Mouse (Mus musculus) erythroid progenitor cell, adult 5-6 weeks (primary cell): ENCODE measurements at regions not wholly inside any gene's neighbourhood (a gene's known extent, or its start where the extent isn't known, plus 50 kb on each side); places are given as distances from the start of the nearest gene placed in this dataset.

ENCODE experiments used
- ATAC-seq: replicated peaks from 2 replicates; pipeline ENCODE4 v1.8.0; 2016; ENCODE audit warnings: moderate number of reproducible peaks, mild to moderate bottlenecking, moderate TSS enrichment, inconsistent platforms; ENCODE audit not compliant: poor library complexity, low FRiP score, severe bottlenecking

DNA sequence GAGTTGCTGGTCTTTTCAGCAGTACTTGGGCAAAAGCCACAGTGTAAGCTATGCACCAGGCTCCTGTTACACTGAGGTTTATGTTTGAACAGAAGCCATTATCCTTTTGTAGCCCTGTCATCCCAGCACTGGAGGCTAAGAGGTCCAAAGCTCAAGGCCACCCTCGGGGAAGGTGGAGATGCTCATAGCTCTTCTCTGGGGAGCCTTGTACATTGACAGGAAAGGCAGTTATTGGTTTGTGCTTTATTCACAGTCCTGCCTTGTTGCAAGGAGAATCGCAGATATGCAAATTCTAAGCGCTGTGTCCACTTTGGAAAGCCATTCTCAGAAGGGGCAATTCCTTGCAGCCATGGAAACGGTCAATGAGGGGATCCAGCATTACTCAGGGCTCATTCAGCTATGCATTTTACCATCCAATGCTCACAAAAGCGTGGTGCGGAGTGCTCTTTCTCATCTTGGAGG, 84.4 kb upstream of the Egln3 start:
- no peak for ATAC-seq

DNA sequence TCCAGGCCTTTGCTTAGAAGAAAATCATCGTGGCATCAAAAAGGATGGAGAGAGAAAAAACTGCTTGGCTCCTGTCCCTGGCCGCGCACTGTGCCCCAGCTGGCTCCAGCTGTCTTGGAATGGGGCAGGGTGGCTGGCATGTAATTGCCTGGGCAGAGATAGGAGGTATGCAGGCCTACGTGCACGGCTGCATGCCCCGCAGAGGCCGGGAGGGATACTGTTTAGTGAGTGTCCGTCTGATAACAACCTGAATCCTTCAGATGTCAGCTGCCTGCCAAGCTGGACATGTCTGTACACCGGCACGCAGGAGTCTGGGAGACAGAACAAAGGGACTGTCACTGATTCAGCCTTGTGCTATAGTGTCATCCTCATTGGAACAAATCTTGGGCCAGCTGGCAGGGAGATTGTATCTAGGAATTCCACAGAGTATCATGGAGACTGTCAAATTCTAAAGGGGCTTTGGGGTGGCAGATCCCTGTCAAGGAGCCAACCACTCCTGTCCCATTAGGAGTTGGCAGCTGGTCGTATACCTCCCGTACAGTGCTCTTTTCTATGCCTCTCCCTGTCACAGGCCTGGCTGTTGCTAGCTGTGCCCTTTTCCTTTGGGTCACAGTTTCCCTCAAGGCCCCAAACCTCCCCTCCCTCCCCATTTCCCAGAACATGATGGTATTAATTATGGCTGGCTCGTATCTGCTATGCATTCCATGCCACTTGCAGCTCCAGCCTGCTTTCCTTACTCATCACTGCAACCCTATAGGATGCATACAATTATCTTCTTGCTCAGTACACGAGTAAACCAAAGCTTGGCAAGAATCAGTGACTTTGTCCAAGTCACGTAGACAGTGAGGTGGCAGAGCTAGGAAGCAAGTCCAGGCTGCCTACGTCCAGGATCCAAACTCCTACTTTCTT, 83.5 kb upstream of the Egln3 start:
- ATAC-seq = no peak

DNA sequence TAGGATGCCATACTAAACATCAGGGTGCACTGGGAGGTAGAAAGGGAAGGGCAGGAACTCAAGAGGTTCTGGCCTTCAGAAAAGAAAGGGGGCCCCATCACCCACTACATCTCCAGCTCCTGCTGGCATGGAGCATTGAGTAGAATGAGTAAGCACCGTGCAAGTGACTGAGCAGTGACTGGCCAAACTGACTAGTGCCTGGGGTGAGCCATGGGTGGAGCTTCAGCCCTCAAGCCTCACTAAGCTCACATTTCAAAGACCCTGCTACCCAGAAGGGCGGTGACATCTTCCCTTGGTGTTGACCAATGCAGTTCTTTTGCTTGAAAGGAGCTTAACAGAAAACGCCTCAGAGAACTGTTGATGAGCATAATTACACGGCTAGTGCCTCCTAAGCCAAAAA, 80.0 kb upstream of the Egln3 start:
- ATAC-seq = no peak

DNA sequence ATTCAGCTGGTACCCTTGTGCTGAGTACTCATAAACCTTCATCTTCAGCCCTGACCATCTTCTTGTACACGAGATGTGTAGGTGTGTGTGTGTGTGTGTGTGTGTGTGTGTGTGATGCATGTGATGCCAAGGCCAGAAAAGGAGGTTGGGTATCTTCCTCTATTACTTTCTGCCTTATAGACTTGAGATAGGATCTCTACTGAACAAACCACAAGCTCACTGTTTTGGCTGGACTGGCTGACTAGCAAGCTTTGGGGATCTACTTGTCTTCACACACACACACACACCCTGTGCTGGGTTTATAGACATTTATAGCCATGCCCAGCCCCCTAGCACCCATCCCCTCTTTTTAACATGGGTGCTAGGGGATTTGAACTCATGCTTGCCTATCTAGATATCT, 79.4 kb upstream of the Egln3 start:
- ATAC-seq = no peak

DNA sequence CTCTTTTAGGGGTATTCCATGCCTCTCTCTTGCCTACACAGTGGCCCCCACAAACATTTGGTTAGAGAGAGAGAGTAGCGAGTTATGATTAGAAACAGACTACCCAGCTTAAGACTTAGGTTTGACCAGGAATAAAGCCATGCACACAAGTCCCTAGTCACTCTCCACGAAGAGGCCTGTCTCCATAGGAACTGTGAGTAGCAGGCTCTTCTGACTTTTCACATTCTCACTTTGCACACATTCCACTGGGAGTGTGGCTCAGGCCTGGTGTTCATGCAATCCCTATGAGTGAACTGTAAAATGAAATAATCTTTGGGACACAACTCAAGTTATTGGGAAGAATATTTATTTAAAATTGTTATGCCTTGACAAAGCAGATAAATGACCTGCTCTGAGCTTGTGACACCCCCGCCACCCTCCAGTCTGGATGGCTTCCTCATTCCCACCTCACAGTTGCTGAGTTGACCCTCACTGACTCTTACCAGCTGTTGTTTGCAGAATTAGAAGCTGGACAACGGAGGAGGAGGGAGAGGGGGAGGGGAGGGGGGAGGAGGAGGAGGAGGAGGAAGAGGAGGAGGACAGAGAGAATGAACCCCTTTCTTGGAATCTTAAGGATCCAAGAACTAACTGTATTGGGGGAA, 78.7 kb upstream of the Egln3 start:
- ATAC-seq = no peak

DNA sequence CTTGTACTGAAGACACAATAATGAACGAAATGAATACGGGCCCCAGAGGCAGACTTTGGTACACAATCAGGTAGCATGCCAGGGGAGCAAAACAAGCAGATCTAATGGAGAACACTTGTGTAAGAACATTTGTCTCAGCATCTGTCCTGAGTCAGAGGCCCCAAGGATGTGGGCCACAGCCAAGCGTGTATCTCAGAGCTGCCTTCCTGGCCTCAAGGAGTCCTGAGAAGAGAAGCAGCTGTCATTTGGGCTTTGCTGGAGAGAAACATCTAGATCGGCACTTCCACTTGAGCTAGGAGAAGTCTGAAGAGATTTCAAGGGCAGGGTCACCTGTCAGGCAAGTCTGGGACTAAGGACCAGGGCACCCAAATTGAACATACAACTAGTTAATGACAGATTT, 76.8 kb upstream of the Egln3 start:
- no peak for ATAC-seq

DNA sequence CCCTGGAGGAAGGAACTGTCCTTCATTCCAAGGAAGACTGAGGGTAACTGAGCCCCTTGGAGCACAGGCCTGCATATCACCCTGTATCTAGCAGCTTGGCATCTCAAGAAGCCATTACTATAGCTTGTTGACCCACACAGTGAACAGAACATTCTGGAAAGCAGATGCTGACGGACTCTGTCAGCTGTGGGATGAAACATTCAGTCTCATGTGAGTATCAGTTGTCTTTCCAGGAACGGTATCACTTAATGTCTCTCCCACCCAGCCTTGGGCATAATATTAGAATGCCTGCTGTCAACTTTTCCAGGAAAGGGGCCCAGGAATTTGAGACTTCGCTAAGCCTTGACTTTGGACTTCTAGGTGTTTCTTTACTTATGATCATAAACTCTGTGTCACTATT, 76.3 kb upstream of the Egln3 start:
- ATAC-seq = no peak

DNA sequence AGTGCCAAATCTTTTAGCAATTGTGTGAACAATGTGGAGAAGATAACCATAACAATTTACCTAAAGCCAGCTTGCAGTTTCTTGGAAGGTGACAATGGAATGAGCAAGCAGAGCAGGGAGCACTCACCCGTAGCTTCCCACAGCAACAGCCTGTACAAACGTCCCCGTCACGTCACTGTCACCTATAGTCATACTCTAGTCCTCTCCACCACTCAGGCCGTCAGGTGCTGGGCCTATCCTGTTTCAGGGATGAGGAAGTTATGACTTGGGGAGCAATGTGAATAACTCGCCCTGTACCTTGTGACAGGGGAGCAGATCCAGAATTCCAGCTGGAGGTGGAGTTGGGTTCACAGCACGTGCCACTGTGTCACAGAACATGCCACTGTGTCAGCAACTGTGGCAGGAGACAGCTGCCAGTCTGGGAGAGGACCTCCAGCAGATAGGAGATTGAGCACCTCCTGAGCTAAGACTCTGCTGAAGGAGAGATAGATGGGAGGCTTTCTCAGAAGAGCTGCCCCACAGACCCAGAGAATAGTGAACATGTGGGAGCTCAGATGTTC, 73.4 kb upstream of the Egln3 start:
- no peak for ATAC-seq

DNA sequence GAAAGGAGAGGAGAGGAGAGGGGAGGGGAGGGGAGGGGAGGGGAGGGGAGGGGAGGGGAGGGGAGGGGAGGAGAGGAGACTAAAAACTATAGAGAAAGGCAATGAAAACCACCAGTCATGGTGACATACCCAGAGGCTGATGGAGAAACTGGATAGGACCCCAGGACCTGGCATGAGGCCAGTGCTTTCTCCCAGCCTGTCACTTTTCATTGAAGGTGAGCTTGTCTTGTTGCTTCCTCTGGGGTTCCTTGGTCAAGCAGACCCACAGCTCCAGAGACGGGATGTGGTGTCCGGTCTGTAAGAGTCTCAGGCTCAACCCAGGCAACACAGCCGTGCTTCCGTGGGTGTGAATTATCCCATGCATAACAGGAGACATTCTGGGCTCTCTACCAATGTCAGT, 69.8 kb upstream of the Egln3 start:
- ATAC-seq = no peak

DNA sequence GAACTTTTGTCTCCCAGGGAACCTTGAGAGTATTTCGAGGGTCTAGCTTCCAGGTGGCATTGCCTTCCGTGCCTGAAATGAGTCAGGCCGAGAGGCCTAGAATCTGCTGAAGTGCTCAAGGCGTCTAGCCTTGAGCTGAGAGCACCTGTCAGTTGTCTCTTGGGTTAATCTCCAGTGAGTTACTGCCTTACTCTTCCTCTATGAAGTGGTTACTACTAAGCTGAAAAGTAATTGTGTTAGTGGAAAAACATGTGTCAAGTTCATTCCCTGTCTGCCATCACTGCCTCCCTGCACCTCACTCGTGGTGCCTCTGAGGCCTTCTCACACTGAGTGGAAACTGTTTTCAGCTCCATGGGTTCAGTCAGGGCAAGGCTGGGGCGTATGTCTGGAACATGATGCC, 69.0 kb upstream of the Egln3 start:
- no peak for ATAC-seq

DNA sequence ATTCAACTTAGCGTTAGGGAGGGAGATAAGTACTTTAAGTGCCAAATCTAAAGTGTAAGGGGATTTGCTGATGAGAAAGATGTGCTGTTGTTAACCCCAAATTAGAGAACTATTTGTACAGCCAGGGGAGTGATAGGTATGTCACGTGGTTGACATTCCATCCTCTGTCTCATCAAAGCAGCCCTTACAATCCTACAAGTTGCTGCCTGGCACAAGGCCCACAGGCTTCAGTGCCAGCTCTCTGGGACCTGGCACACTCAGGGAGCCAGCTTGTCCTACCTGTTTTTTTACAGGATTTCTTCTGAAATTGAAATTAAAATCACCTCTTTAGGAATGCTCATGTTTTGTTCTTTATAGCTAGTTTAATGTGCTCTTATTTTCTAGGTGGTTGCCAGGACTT, 68.6 kb upstream of the Egln3 start:
- ATAC-seq = no peak

DNA sequence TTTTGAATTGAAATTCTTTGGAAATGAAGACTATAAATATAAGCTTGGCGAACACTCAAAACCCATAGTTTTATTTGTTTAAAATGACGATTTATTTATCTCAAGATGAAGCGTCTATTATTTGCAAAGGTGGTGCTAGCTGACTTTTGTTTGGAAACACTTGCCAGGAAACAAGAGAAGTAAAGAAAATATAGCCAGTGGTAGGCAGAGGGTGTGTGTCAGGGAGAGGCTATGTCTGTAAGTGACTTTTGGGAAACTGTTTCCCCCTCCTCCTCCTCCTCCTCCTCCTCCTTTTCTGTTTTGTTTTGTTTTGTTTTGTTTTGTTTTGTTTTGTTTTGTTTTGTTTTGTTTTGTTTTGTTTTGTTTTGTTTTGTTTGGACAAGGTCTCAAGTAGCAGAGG, 62.2 kb upstream of the Egln3 start:
- ATAC-seq = no peak

DNA sequence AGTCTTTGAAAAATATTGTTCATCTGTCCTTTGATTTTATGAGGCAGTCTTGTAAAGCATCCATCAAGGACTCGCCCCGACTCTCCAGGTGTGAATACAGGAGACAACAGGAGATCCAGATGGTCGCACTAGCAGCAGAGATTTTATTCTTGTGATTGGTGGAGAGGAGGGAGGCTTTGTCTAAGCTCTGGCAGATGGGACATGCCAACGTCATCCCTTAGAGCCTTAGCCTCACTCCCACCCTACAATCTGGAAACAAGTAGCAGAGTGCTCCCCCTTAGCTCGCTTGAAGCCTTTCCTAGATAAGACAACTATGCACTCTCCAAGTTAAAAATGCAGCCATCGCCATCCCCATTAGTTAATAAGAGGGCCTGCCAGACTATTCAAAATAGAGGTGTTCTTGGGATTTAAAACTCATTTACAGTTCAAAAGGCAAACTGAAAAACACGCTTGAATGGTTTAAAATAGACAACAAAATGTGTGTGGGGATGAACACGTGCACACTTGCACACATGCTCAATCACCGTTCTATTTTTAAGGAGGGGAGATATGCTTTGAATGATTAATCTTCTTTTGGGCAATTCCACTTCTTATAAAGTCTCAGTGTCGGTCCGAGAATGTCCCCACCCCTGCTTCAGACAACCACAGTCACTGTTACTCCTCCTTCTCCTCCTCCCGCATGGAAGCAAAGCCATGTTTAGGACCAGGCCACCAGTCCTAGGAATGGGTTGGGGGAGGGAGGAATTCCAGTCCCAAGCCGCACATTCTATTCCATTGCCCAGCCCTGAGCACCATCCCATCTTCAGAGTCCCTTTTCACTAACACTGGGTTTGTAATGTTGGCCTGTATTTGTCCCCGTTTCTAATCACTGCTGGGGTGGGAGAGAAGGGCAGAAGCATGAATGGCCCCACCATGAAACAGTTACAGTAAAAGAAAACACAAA, 61.5 kb upstream of the Egln3 start:
- no peak for ATAC-seq

DNA sequence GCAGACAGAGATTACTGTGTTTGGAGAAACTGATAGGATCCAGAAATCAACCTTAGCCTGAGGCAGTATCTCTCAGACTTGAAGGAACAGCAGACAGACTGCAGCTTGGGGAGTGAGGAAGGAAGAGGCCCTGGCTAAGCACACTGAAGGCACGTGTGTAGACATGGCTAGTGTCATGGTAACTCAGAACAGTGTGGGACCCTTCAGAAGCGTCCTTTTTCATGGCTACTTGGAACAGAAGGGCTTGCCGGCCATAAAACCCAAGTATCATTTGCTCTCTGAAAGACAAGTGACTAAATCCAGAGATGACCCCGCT, 60.7 kb upstream of the Egln3 start:
- no peak for ATAC-seq

DNA sequence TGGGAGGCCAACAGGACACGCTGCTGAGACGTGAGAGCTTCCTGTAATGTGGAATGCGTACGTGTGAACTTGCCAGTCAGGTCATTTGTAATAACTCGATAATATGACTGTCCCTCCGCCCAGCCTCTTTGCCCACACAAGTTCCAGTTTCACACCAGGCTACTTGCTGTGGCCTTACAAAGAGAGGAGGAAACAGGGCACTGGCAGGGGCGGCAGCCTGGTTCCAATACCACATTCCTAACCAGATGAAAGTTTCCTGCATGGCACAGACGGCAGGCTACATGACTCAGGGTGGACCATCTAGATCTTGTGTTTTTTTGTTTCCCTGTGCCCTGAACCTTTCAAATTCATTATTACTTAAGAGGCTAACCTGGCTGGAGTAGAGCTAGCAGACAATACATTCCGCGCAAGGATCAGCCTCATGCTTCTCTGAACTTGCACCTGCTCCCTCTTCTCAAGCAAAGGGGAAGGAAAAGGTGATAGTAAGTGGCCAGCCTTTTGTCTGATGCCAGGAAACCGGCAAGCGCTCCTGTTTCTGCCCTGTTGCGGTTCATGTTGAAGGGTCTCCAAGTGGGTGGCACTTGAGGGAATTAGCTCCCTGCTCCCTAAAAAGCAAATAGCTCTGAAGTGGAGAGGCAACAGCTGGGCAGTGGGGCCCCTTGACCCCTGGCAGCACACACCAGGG, 60.2 kb upstream of the Egln3 start:
- no peak for ATAC-seq

DNA sequence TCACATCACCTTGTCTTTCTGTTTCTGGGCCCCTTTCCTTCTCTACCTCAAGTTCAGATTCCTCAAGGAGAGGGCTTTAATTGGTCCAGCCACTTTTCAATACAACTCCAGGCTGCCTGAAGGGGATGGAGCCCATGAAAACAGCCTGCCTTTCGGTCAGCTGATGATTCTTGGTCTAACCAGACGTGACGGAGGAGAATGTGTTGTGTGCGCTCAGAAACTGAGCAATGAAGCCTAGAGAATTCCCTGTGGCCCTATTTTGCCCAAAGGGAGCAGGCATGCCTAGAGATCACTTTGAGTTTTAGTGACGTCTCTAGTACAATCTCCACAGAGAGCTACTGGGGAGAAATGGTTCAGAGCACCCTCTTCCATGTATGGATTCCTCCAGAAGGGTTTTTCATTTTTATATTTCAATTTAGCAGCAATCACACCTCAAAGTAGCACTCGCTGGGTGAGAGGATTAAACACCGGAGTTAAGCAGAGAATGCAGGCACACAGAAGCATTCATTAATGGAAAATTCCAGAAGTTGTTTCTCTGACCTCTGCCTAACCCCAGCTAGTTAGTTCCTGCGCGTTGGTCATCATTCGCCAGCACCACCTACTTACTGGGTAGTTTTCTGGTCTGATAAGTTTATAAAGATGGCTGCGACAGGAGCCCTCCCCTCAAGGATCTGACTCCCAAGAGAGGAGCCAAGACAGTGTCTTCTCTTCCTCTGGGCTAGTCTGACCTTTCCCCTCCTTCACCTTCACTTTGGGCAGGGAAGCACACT, 58.8 kb upstream of the Egln3 start:
- ATAC-seq = no peak

DNA sequence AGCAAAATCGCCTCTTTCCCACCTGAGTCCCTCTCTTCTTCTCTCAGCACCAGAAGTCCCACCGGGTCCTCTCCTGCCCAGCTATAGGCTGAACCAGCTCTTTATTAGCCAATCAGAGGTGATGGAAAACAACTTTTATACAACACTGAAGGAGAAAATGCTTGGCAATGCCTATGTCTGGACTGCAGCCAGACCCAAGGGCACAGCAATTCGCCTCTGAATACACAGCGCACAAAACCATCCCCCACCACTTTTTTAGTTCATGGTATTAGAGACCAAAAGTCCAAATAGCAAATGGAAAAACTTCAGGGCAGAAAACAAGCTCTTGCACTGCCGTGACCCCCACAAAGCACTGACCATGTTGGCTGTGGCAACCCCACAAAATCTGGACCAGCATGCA, 57.8 kb upstream of the Egln3 start:
- ATAC-seq = no peak

DNA sequence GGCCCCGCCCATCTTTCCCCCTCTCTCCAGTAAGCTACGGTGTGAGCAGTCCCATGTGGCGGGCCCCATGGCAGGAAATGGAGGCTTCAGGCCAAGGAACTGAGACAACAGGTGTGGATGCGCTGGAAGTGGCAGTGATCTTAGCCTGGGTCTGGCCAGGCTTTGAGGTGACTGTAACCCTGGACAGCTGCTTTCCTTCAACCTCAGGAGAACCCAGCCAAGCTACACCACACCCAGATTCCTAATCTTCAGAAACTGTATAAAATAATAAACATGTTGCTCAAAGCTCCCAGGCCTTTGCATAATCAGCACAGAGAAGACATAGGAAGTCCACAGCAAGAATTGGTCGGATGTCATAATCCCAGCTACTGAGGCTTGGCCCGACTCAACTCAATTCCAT, 56.8 kb upstream of the Egln3 start:
- no peak for ATAC-seq
